Mouse (Mus musculus): ENCODE results near the gene Mpped2. TPM values are rescaled to one million over a fixed set of nuclear protein-coding genes. Genes with fewer than 3 reads are reported as not detected.

Mpped2 gene
- polyA plus RNA-seq, 1 experiment from 2014 or later, result 1.8 TPM

GRCm38 (mm10) chr2:106856361-106856961, 163.4 kb downstream of the Mpped2 start:
- H3K4me3 ChIP-seq (ENCODE audit: low read depth, low read length), result no peak overlapping the region
- ATAC-seq (ENCODE audit: low read depth), result no peak
- no peak overlapping the region for H3K4me2 ChIP-seq (ENCODE audit: low read depth, low read length)
- no peaks in the 10 kb centered on the region for H3K27me3 ChIP-seq (ENCODE audit: control insufficient read depth, insufficient read depth, low read depth, low read length)
- H3K9ac ChIP-seq (ENCODE audit: low read depth, low read length), result no peak overlapping the region
- H3K27ac ChIP-seq (ENCODE audit: low read length), result no peak overlapping the region
- no peaks in the 10 kb centered on the region for H3K36me3 ChIP-seq (ENCODE audit: control insufficient read depth, insufficient read depth)
- 73% methylated on average over 9 of the region's 9 CpGs for WGBS (ENCODE audit: insufficient replicate concordance)
- H3K4me1 ChIP-seq (ENCODE audit: control insufficient read depth, low read depth, low read length), result no peaks in the 10 kb centered on the region
- H3K9me3 ChIP-seq (replicated peaks; ENCODE audit: control insufficient read depth, low read length), result no peaks in the 10 kb centered on the region

GRCm38 (mm10) chr2:106857258-106857657, 164.2 kb downstream of the Mpped2 start:
- ATAC-seq (ENCODE audit: low read depth), result no peak
- WGBS (ENCODE audit: insufficient replicate concordance), result 71% methylated on average over 4 of the region's 4 CpGs
- H3K9me3 ChIP-seq (replicated peaks; ENCODE audit: control insufficient read depth, low read length), result no peaks in the 10 kb centered on the region
- H3K4me2 ChIP-seq (ENCODE audit: low read depth, low read length), result no peak overlapping the region
- H3K27ac ChIP-seq (ENCODE audit: low read length), result no peak overlapping the region
- H3K9ac ChIP-seq (ENCODE audit: low read depth, low read length), result no peak overlapping the region
- H3K36me3 ChIP-seq (ENCODE audit: control insufficient read depth, insufficient read depth), result no peaks in the 10 kb centered on the region
- no peaks in the 10 kb centered on the region for H3K4me1 ChIP-seq (ENCODE audit: control insufficient read depth, low read depth, low read length)
- H3K4me3 ChIP-seq (ENCODE audit: low read depth, low read length), result no peak overlapping the region
- H3K27me3 ChIP-seq (ENCODE audit: control insufficient read depth, insufficient read depth, low read depth, low read length), result no peaks in the 10 kb centered on the region

GRCm38 (mm10) chr2:106857711-106858110, 164.6 kb downstream of the Mpped2 start:
- Histone ChIP-seq H3K9ac (ENCODE audit: low read depth, low read length) (no peak overlapping the region), H3K4me2 (ENCODE audit: low read depth, low read length) (no peak overlapping the region), H3K4me1 (ENCODE audit: control insufficient read depth, low read depth, low read length) (no peaks in the 10 kb centered on the region), H3K36me3 (ENCODE audit: control insufficient read depth, insufficient read depth) (no peaks in the 10 kb centered on the region), H3K27me3 (ENCODE audit: control insufficient read depth, insufficient read depth, low read depth, low read length) (no peaks in the 10 kb centered on the region), H3K27ac (ENCODE audit: low read length) (no peak overlapping the region), H3K9me3 (replicated peaks; ENCODE audit: control insufficient read depth, low read length) (no peaks in the 10 kb centered on the region), H3K4me3 (ENCODE audit: low read depth, low read length) (no peak overlapping the region)
- ATAC-seq (ENCODE audit: low read depth), result no peak
- WGBS (ENCODE audit: insufficient replicate concordance), result 61% methylated on average over 4 of the region's 4 CpGs

- WGBS (ENCODE audit: insufficient replicate concordance), result 70% methylated on average over 21 of the region's 21 CpGs
- no peak overlapping the region for H3K4me2 ChIP-seq (ENCODE audit: low read depth, low read length)
- no peaks in the 10 kb centered on the region for H3K4me1 ChIP-seq (ENCODE audit: control insufficient read depth, low read depth, low read length)
- no peaks in the 10 kb centered on the region for H3K27me3 ChIP-seq (ENCODE audit: control insufficient read depth, insufficient read depth, low read depth, low read length)
- H3K9ac ChIP-seq (ENCODE audit: low read depth, low read length), result no peak overlapping the region
- H3K36me3 ChIP-seq (ENCODE audit: control insufficient read depth, insufficient read depth), result no peaks in the 10 kb centered on the region
- H3K4me3 ChIP-seq (ENCODE audit: low read depth, low read length), result no peak overlapping the region
- no peak overlapping the region for H3K27ac ChIP-seq (ENCODE audit: low read length)
- no peaks in the 10 kb centered on the region for H3K9me3 ChIP-seq (replicated peaks; ENCODE audit: control insufficient read depth, low read length)
- no peak for ATAC-seq (ENCODE audit: low read depth)
Measured at GRCm38 (mm10) chr2:106860856-106861679, 168.0 kb downstream of the Mpped2 start.

GRCm38 (mm10) chr2:106863050-106863653, 170.1 kb downstream of the Mpped2 start:
- no peak overlapping the region for H3K9ac ChIP-seq (ENCODE audit: low read depth, low read length)
- no peaks in the 10 kb centered on the region for H3K27me3 ChIP-seq (ENCODE audit: control insufficient read depth, insufficient read depth, low read depth, low read length)
- H3K36me3 ChIP-seq (ENCODE audit: control insufficient read depth, insufficient read depth), result no peaks in the 10 kb centered on the region
- no peaks in the 10 kb centered on the region for H3K9me3 ChIP-seq (replicated peaks; ENCODE audit: control insufficient read depth, low read length)
- H3K4me2 ChIP-seq (ENCODE audit: low read depth, low read length), result no peak overlapping the region
- no peaks in the 10 kb centered on the region for H3K4me1 ChIP-seq (ENCODE audit: control insufficient read depth, low read depth, low read length)
- no peak for ATAC-seq (ENCODE audit: low read depth)
- 32% methylated on average over 11 of the region's 11 CpGs for WGBS (ENCODE audit: insufficient replicate concordance)
- no peak overlapping the region for H3K27ac ChIP-seq (ENCODE audit: low read length)
- no peak overlapping the region for H3K4me3 ChIP-seq (ENCODE audit: low read depth, low read length)

- H3K9ac ChIP-seq (ENCODE audit: low read depth, low read length), result no peak overlapping the region
- no peak overlapping the region for H3K4me3 ChIP-seq (ENCODE audit: low read depth, low read length)
- no peaks in the 10 kb centered on the region for H3K9me3 ChIP-seq (replicated peaks; ENCODE audit: control insufficient read depth, low read length)
- no peak overlapping the region for H3K4me2 ChIP-seq (ENCODE audit: low read depth, low read length)
- no peak overlapping the region for H3K27ac ChIP-seq (ENCODE audit: low read length)
- no peaks in the 10 kb centered on the region for H3K36me3 ChIP-seq (ENCODE audit: control insufficient read depth, insufficient read depth)
- no peaks in the 10 kb centered on the region for H3K27me3 ChIP-seq (ENCODE audit: control insufficient read depth, insufficient read depth, low read depth, low read length)
- WGBS (ENCODE audit: insufficient replicate concordance), result 67% methylated on average over 7 of the region's 7 CpGs
- no peak for ATAC-seq (ENCODE audit: low read depth)
- H3K4me1 ChIP-seq (ENCODE audit: control insufficient read depth, low read depth, low read length), result no peaks in the 10 kb centered on the region
Measured at GRCm38 (mm10) chr2:106865148-106865786, 172.2 kb downstream of the Mpped2 start.

GRCm38 (mm10) chr2:106866303-106866702, 173.2 kb downstream of the Mpped2 start:
- no peaks in the 10 kb centered on the region for H3K4me1 ChIP-seq (ENCODE audit: control insufficient read depth, low read depth, low read length)
- H3K4me3 ChIP-seq (ENCODE audit: low read depth, low read length), result no peak overlapping the region
- no peaks in the 10 kb centered on the region for H3K9me3 ChIP-seq (replicated peaks; ENCODE audit: control insufficient read depth, low read length)
- no peak for ATAC-seq (ENCODE audit: low read depth)
- H3K4me2 ChIP-seq (ENCODE audit: low read depth, low read length), result no peak overlapping the region
- no peak overlapping the region for H3K9ac ChIP-seq (ENCODE audit: low read depth, low read length)
- H3K27ac ChIP-seq (ENCODE audit: low read length), result no peak overlapping the region
- H3K27me3 ChIP-seq (ENCODE audit: control insufficient read depth, insufficient read depth, low read depth, low read length), result no peaks in the 10 kb centered on the region
- H3K36me3 ChIP-seq (ENCODE audit: control insufficient read depth, insufficient read depth), result no peaks in the 10 kb centered on the region
- WGBS (ENCODE audit: insufficient replicate concordance), result 32% methylated on average over 5 of the region's 5 CpGs

GRCm38 (mm10) chr2:106870886-106871285, 177.8 kb downstream of the Mpped2 start:
- Histone ChIP-seq H3K4me2 (ENCODE audit: low read depth, low read length) (no peak overlapping the region), H3K9me3 (replicated peaks; ENCODE audit: control insufficient read depth, low read length) (no peaks in the 10 kb centered on the region), H3K4me1 (ENCODE audit: control insufficient read depth, low read depth, low read length) (no peaks in the 10 kb centered on the region), H3K27ac (ENCODE audit: low read length) (no peak overlapping the region), H3K36me3 (ENCODE audit: control insufficient read depth, insufficient read depth) (no peaks in the 10 kb centered on the region), H3K9ac (ENCODE audit: low read depth, low read length) (no peak overlapping the region), H3K4me3 (ENCODE audit: low read depth, low read length) (no peak overlapping the region), H3K27me3 (ENCODE audit: control insufficient read depth, insufficient read depth, low read depth, low read length) (no peaks in the 10 kb centered on the region)
- no peak for ATAC-seq (ENCODE audit: low read depth)
- 58% methylated on average over 2 of the region's 2 CpGs for WGBS (ENCODE audit: insufficient replicate concordance)

All from liver, embryonic 16.5 days (tissue).